Mouse (Mus musculus) heart, embryonic 10.5 days (tissue): ENCODE results near the gene A730009L09Rik. TPM values are rescaled to one million over a fixed set of nuclear protein-coding genes. Genes with fewer than 3 reads are reported as not detected.

Experiments used
- polyA plus RNA-seq: library from polyadenylated mRNA; unstranded; fragments of >200 nt; fragmentation: Nextera tagmentation; extraction: Ambion mirVana; gene quantifications from 2 replicates; pipeline ENCODE4 v1.2.1, GENCODE M21; 2016

A730009L09Rik gene
- polyA plus RNA-seq, 1 experiment from 2014 or later, result not detected

Other genes with a start within 250 kb of the A730009L09Rik start
- gene Mrpl39, start 220.6 kb downstream of the A730009L09Rik start, polyA plus RNA-seq, result 51.0 and 53.4 TPM in 2 replicates